Mouse (Mus musculus): Measurements from ENCODE around the gene Gm45062.

Gm45062 gene

DNA sequence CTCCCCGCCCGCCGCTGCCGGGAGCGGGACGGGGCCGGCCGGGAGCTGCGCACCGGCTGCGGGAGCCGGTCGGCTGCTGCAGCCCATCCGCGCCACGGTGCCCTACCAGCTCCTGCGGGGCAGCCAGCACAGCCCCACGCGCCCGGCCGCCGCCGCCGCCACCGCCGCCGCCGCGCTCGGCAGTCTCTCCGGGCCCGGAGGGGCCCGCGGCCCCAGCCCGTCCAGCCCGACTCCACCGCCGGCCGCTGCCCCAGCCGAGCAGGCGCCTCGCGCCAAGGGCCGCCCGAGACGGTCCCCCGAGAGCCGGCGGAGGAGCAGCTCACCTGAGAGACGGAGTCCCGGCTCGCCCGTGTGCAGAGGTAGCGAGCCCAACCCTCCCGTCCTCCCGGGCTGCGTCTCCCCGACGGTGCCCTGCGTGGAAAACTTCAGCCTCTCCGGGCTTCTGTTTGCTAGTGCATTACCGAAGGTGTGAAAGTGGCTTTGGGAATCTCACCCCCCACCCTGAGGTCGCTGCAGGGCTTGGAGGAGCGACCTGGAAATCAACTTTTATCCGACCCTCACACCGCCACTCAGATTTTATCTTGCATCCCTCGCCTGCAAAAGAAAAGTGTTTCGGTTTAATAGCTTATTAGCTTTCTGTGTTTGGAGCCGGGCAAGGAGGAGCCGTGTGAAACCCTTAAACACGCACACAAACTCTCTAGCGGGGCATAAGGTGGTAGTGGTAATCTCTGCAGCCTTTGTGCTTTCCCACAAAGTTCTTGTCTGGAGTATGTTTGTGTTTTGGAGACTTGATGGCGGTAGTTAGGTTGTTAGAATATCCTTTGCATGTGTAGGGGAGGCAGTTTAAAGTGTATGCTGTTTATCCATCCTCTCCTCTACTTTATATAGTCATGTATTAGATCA is 251.0 kb downstream of the Gm45062 start:
- WGBS = under 1% methylated on average over 73 of the region's 73 CpGs

DNA sequence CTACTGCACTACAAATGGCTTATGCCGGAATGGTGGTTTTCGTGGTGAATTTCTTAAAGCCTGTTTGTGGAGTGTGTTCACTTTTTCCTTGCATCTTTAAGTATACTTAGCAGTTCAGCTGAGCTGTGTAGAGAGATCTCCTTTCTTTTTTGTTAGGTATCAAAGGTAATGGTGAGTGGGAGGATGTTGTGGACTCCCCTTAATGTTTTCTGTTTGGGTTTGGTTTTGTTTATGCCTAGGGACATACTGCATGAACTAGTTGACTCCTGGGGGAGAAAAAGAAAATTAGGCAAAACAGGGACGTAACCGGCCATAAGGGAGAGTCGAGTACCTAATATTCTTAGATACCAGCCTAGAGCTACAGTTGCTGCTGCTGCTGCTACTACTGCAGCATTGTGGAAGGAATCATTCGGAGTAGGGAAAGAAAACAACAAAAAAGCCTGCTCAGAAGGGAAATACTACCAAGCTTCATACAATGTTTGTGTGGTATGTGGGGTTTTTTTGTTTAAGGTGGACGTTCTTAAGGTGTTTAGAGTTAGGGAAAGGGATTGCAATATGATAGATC is 251.7 kb downstream of the Gm45062 start:
- WGBS = 3% methylated on average over 7 of the region's 7 CpGs

DNA sequence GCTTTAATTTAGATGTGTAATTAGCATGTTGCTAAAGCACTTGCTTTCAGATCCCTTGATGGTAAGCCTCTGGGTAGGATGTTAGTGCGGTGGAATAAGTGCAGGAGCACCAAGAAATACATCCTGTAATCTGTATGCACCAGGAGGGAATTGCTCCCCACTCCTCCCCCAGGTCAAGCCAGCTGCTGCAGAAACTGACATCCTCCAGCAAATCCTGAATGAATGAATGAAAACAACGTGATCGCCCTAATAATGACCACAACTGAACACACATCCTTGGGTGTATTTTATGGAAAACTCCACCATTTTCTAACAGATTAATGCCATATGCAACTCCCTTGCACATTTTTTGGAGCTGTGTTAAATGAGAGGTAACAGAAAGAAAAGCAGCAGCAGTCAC is 252.2 kb downstream of the Gm45062 start:
- WGBS = 12% methylated on average over 3 of the region's 3 CpGs

DNA sequence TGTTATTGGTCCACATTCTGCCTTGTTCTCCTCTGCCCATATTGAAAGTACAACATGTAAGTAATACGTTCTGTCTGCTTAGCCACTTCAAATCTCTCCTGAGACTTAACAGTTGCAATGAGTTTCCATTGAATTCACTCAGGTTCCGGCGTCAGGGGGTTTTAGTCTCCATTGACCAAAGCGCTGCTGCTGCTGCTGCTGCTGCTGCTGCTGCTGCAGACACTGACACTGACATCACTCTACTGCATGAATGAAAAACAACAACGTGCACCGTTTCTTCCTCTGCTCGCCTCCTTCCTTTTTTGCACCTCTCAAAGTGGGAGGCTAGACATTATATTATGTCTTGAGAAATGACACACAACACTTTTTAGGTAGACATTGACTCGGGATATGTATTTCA is 253.2 kb downstream of the Gm45062 start:
- WGBS = 9% methylated on average over 8 of the region's 8 CpGs

DNA sequence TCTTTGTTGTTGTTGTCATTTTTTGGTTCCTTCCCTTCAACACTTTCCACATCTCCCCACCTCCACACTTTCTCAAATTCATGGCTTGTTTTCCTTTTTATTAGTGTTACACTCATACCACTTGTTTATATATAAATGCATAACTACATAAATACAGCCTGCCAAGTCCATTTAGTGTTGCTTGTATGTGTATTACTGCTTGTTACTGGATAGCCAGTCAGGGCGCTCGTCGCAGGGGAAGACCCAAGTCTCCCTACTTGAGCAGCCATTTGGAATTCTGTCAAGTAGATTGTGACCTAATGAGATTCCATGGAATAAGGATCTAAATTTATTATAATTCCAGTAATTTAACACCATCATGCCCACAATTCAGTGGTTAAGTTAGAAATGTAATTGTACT is 260.4 kb downstream of the Gm45062 start:
- 89% methylated on average over 3 of the region's 3 CpGs for WGBS

DNA sequence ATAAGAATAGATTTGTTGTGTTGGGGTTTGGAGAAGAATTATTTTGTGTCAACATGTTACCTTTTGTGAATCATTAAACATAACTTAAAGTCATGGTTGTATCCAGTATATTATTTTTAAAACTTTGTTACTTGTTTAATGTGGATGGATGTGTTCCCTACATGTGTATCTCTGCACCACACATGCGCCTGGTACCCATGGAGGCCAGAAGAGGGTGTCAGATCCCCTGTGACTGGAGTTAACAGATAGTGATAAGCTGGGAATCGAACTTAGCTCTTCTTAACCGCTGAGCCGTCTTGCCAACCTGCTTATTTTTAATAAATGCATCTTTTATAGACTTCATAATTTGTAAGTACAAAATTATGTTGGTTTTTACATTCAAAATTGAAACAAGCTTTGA is 262.0 kb downstream of the Gm45062 start:
- 97% methylated on average over 4 of the region's 4 CpGs for WGBS

DNA sequence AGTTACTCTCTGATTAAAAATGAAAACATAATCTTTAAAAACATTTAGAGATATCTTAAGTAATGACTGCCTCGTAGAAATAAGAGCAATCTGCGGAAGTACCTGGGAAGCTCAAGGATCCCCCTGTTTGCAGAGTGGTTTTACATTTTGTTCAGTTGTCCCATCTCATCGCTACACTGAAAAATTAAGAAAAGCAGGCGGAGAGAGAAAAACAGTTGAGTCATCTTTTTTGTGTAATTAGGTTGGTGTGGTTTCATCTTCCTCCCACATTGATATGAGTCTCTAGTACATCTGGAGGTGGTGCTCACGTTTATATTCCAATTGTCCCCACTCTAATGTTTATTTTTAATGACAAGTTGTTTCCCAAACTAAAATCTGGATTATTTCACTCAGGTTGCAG is 265.5 kb downstream of the Gm45062 start:
- WGBS = 68% methylated on average over 5 of the region's 5 CpGs

DNA sequence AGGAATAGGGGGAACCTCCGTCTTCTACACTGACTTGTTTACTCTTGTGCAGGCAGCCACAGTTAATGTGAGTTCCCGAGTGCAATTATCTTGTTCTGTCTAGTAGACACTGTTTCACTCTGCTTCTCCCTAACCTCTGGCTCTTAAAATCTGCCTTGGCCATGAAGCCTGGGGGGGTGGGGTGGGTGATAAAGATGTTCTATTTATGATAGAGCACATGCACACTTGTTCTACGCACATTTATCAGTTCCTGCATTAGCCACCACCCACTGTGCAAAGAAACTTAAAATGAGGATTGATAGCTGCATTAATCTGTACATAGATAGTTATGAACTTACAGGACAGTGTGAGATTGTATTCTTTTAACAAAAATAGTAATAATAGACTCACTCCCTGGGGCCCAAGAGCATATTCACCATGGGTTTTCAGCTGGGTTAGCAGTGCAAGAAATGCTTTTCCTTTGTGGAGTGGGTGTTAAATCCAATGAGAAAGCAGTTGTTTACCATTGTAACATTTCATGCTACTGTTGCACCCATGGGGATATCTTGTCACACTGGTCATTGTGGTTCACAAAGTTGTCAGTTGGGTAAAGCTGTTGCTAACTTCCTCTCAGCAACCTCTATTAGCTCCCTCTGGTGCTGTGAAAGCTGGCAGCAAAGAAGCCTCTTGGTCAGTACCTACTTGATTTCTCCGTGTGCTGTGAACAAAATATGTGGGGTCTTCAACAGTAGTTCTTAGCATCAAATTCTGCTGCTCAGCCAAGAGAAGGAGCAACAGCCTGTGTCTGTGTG is 272.0 kb downstream of the Gm45062 start:
- WGBS = 75% methylated on average over 4 of the region's 4 CpGs

DNA sequence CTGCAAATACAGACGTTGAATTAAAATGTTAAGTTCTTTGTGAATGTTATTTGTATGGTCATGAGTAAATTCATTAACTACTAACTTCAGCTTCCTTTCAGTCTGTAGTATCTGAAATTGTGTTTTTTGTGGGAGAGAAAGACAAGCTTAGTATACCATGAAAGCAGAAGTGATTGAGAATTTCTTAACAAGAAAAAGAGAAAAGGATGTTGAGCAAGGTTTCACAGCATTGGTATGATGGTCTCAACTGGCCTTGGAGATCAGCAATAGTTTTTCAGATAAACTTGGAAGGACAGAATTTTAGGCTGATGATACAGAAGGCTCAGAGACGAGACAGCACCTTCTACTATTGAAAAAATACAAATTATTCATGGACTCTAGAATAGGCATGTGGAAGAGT is 277.7 kb downstream of the Gm45062 start:
- 56% methylated on average over 2 of the region's 2 CpGs for WGBS

DNA sequence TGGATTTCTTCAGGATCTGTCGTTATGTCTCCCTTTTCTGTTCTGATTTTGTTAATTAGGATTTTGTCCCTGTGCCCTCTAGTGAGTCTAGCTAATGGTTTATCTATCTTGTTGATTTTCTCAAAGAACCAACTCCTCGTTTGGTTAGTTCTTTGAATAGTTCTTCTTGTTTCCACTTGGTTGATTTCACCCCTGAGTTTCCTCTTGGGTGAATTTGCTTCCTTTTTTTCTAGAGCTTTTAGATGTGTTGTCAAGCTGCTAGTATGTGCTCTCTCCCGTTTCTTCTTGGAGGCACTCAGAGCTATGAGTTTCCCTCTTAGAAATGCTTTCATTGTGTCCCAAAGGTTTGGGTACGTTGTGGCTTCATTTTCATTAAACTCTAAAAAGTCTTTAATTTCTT is 282.3 kb downstream of the Gm45062 start:
- 83% methylated on average over 4 of the region's 4 CpGs for WGBS

DNA sequence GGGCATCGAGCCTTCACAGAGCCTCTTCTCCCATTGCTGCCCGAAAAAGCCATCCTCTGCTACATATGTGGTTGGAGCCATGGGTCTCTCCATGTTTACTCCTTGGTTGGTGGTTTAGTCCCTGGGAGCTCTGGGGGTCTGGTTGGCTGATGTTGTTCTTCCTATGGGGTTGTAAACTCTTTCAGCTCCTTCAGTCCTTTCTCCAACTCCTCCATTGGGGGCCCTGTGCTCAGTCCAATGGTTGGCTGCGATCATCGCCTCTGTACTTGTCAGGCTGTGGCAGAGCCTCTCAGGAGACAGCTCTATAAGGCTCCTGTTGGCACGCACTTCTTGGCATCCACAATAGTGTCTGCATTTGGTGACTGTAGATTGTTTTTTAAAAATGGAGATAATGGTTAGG is 285.6 kb downstream of the Gm45062 start:
- WGBS = 84% methylated on average over 5 of the region's 5 CpGs

DNA sequence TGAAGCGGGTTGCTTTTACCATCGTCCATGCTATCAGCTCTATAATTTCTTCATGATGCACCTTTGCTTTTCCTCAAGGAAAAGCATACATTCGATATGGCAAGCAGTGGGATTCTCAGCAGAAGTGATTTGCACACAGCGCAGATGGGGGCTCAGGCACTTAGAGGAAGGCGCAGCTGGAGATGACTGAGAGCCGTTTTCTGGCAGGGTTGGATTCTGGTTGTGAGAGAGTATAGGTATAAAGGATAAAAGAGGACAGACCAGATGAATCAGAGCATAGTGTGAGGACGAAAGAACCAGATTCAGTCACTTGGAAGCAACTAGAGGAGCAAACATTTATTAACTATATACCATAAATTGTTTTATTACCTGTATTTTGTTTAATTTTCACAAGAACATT is 286.5 kb downstream of the Gm45062 start:
- WGBS = 79% methylated on average over 7 of the region's 7 CpGs

DNA sequence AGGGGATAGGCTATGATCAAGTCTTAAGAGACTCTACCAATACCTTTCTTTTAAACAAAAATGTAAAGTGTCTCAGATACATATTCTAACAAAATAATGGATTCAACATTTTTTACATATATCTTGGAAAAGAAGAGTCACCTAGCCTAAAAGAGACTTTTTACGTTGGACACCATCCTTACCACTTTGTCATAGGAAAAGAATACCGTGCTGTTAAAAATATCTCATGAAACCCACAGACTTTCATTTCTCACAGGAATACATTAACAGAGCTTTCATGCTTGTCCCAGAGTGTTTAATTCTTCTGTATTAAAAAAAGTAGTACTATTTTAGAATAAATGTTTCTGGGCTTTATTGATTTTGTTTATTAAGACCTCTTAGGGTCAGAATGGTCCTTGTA is 291.9 kb downstream of the Gm45062 start:
- 55% methylated on average over 2 of the region's 2 CpGs for WGBS

DNA sequence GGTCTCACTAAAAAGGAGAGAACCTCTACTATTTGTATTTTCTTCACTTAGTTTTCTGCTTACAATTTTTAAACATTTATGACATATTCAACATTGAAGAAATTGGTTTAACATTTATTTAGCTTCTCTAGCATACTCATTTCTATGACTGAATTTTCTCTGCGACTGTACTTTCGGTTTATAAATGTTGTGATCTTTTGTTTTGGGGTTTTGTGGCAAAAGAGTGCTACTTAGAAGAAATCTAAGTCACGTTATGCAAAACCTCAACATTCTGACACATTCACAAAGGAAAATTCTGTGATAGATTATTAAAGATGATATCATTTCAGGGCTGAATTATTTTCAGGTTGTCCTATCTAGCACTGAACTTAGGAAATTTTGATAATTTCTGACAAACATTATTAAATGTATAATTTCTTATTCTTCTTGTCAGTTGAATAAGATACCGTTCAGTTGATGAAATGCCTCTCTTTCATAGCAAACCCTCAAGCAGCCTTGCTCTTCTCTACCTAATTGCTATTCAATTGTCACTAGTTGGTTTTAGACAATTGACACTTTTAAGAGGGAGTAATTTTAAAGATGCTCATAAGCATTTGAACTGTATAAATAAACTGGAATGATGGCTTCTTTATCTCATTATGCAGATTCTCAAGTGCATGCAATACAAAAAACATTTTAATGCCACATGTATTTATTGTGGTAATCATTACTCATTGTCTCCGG is 297.8 kb downstream of the Gm45062 start:
- 87% methylated on average over 5 of the region's 5 CpGs for WGBS

DNA sequence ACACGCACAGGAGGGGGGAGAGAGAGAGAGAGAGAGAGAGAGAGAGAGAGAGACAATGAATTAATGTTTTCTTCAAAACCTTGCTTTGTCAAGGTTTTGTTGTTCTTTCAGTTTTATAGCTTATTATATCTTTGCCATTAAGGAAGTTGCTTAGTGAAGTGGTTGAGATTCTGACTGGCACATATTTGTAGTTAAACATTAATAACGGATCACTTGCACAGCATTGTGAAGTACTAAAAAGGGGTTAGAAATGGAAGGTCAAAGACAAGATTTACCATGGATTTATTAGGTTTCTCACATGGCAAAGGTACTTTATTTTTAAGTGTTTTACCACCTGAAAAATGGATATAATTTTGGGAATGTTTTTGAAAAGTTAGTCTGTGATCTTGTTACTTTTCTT is 301.4 kb downstream of the Gm45062 start:
- 89% methylated on average over 2 of the region's 2 CpGs for WGBS

DNA sequence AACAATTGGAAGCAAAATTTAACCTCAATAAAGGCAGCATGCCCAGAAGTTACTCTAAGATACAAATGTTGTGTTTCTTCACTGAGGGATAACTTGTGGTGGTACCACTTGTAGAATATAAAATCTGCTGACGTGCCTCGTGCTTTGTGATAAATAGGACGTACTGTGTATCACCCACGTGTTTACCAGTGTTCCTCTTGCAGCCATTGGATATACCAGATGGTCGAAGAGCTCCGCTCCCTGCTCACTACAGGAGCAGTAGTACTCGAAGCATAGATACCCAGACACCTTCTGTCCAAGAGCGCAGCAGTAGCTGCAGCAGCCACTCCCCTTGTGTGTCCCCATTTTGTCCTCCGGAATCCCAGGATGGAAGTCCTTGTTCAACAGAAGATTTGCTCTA is 323.1 kb downstream of the Gm45062 start:
- 65% methylated on average over 9 of the region's 9 CpGs for WGBS

DNA sequence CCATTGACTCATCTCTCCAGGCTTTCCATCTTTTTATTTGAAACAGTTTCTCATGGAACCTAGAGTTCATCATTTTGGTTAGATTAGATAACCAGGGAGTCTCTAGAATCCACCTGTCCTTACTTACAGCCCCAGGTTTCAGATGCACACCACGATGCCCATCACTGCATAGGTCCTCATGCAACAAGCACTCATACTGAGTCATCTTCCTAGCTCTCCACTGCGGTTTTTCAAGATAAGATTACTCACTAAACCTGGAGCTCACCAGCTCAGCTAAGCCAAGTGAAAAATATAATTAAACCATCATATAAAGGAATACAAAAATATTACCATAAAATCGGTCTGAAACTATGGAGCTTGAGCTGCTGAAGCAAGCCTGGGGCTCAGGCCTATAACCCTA is 324.6 kb downstream of the Gm45062 start:
- 47% methylated on average over 3 of the region's 3 CpGs for WGBS

DNA sequence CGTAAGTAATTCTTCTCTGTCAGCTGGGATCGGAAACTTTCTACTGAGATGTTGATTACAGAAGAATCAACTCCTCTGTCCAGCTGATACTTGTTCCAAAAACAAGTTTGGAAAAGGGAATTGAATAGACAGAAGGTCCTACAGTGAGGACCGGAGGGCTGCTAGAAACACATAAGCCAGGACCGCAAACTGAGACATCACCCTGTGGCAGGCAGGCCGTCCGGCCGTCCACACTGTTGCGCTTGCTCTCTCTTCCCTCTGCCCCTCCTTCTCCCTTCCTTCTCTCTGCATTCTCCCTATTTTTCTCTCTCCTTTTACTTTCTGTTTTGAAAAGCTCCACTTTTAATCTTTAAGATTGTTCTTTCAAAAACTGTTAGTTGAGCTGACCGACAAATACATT is 332.4 kb downstream of the Gm45062 start:
- 92% methylated on average over 9 of the region's 9 CpGs for WGBS

DNA sequence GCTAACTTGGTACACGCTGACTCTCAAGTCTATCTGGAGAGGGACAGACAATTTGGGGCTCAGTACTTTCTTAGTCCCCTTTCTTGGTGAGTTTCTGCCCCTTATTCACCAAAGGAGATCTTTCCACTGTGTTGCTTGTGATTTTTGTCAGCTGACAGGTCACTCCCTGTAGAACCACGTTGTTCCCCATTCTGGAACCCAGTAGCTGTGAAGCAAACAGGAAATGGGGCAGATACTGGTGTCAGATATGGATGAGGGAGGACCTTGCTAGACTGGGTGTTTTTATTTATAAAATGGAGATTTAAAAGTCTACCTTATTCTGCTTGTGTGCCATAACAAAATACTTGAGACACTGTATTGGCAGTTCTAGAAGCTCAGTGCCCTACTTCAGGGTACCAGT is 358.1 kb downstream of the Gm45062 start:
- WGBS = 81% methylated on average over 2 of the region's 2 CpGs

DNA sequence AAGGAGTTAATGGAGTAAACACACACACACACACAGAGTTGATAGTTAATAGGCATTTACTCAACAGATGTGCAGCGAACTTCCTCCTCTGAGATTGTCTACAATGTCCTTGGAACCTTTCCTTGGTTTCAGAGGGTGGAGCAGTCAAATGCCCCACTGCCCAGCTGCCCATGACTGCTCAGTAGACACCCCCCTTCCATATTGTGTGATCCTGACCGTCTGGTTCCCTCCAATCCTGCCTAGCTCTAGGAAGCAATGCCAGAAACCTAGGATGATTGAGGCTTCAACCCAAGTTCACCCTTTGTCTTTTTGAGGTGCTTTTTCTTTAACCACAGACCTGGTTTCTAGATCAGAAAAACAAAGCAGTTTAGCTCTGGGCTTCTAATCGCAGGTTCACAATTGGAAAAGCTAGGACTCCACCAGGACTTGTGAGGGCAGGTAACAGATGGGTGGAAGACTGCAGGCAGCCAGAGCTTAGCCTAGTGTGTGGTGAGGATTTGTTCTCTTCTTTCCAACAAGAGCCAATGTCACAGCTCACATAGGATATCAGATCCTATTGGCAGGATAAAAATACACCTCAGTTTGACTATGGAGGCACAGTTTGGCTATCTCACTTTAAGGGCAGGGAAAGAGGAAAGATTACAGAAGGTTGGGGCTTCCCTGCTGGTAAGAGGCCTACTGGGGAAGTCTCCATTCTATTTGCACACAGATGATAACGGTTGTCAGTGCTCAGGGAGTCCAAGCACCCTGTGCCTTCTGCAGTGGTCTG is 360.5 kb downstream of the Gm45062 start:
- 74% methylated on average over 4 of the region's 4 CpGs for WGBS

DNA sequence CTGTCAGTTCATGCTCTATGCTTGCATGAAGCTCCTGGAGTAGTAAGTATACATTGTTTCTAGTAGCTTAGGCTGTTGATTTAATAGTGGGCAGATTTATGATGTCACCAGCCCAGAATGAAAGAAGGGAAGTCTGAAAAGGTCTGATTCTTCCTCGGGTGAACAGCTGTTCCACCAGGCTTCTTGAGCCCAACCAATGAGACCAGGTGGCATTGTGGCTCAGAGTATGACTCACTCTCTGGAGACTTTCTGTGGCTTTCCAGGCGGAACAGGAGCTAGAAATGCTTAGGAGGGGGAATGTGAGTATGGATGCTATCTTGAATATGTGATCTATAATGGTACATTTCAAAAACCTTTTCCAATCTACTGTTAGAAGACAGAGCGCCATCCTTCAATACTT is 363.8 kb downstream of the Gm45062 start:
- 35% methylated on average over 3 of the region's 3 CpGs for WGBS
